Mouse (Mus musculus): ENCODE results near the gene Myadm. TPM values are rescaled to one million over a fixed set of nuclear protein-coding genes. Genes with fewer than 3 reads are reported as not detected.

The Myadm gene
- polyA plus RNA-seq, 1 experiment = 111 TPM

DNA sequence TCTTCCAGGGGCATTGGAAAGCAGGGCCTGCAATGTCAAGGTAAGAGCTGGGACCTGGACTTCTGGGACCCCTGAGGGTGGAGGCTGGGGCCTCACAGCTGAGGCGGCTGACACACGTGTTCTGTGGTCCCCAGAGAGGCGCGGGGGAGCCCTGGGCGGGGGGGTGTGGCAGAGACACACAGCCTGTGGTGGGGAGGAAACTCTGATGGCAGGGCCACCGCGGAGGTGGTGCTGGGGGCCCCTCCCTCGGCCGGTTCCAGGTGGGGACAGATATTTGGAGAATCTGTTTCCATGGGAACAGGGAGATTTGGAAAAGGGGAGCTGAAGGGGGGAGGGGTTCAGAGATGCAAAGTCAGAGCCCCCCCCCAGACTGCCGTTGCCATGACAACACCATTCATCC is 15.4 kb downstream of the Myadm start:
- TF ChIP-seq POLR2A (IDR thresholded peaks at IDR 0.05; ENCODE audit: low read depth, low read length) (no peak), CTCF (conservative IDR thresholded peaks at IDR 0.05; ENCODE audit: insufficient read depth, insufficient read length, low read depth, low read length) (no peak)
- Histone ChIP-seq H3K4me3 (ENCODE audit: insufficient read depth, low read depth, low read length) (no peak overlapping the region), H3K4me1 (ENCODE audit: control insufficient read depth, insufficient read depth, low read length) (0 out of 2 replicates have a peak, but pooled peaks cover 4% of the 10 kb centered on the region), H3K27me3 (replicated peaks; ENCODE audit: control insufficient read depth, insufficient read depth, low read length) (peaks cover 2% of the 10 kb centered on the region), H3K27ac (ENCODE audit: insufficient read depth, low read depth, low read length) (no peak overlapping the region), H3K36me3 (ENCODE audit: control insufficient read depth, insufficient read depth, low read length) (no peaks in the 10 kb centered on the region)
- 15% methylated on average over 10 of the region's 10 CpGs for WGBS
- DNase-seq = no peak

DNA sequence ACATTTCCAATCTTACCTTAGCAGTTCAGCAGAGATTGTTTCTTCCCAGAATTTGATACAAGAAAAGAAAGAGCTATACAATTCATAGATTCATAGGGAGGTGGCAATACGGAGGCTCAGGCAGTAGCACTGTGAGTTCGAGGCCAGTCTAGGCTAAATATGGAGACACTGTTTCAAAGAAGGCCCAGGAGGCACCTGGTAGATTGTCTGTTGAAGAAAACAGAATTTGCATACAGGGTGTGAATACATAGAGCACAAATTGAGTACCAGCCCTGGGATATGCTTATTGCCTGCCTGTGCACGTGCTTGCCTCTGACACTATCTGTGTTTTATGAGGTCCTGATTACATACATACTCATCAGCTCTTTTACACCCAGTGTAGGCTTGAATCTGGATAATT is 17.5 kb downstream of the Myadm start:
- no peak overlapping the region for H3K27ac ChIP-seq (ENCODE audit: insufficient read depth, low read depth, low read length)
- H3K36me3 ChIP-seq (ENCODE audit: control insufficient read depth, insufficient read depth, low read length) = no peaks in the 10 kb centered on the region
- no peak for TF ChIP-seq CTCF (conservative IDR thresholded peaks at IDR 0.05; ENCODE audit: insufficient read depth, insufficient read length, low read depth, low read length)
- no peak for TF ChIP-seq POLR2A (IDR thresholded peaks at IDR 0.05; ENCODE audit: low read depth, low read length)
- no peak overlapping the region for H3K4me3 ChIP-seq (ENCODE audit: insufficient read depth, low read depth, low read length)
- 0 out of 2 replicates have a peak, but pooled peaks cover 4% of the 10 kb centered on the region for H3K4me1 ChIP-seq (ENCODE audit: control insufficient read depth, insufficient read depth, low read length)
- 79% methylated on average over 3 of the region's 3 CpGs for WGBS
- DNase-seq = no peak
- H3K27me3 ChIP-seq (replicated peaks; ENCODE audit: control insufficient read depth, insufficient read depth, low read length) = peaks cover 2% of the 10 kb centered on the region

DNA sequence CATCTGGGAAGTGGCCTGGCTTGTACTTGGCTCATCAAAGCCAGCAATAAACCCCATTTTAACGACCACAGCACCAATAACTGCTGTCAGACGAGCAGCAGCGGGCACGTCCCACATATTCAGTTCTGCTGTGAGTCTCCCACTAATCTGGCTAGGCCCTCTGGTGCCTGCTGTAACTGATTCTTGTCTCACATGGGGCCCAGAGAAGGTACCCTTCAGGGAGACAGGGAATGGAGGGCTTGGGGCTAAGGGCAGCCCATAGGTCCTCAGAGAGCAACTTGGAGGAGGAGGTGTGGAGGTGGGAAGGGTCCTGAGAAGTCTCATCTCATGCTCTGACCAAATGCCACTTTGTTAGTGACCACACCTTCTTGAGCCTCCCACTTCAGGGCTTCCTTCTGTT is 19.8 kb downstream of the Myadm start:
- 31% methylated on average over 4 of the region's 4 CpGs for WGBS
- Histone ChIP-seq H3K4me1 (ENCODE audit: control insufficient read depth, insufficient read depth, low read length) (no peaks in the 10 kb centered on the region), H3K4me3 (ENCODE audit: insufficient read depth, low read depth, low read length) (no peak overlapping the region), H3K36me3 (ENCODE audit: control insufficient read depth, insufficient read depth, low read length) (no peaks in the 10 kb centered on the region), H3K27me3 (replicated peaks; ENCODE audit: control insufficient read depth, insufficient read depth, low read length) (peaks cover 2% of the 10 kb centered on the region), H3K27ac (ENCODE audit: insufficient read depth, low read depth, low read length) (no peak overlapping the region)
- TF ChIP-seq POLR2A (IDR thresholded peaks at IDR 0.05; ENCODE audit: low read depth, low read length) (no peak), CTCF (conservative IDR thresholded peaks at IDR 0.05; ENCODE audit: insufficient read depth, insufficient read length, low read depth, low read length) (no peak)
- DNase-seq = no peak

DNA sequence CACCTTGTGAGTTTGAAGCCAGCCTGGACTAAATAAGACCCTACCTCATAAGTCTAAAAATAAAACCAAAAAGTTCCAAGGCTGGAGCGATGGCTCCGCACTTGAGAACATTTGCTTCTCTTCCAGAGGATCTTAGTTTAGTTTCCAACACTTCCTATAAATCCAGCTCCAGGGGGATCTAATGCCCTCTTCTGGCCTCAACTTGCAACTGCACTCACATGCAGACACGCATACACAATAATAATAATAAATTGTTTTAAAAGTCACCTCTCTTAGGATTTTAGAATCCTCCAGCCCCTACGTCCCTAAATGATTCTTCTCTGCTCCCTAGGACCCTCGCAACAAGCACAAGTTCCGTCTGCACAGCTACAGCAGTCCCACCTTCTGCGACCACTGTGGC is 21.4 kb downstream of the Myadm start:
- H3K36me3 ChIP-seq (ENCODE audit: control insufficient read depth, insufficient read depth, low read length) = no peaks in the 10 kb centered on the region
- H3K4me3 ChIP-seq (ENCODE audit: insufficient read depth, low read depth, low read length) = no peak overlapping the region
- 97% methylated on average over 7 of the region's 7 CpGs for WGBS
- H3K27ac ChIP-seq (ENCODE audit: insufficient read depth, low read depth, low read length) = no peak overlapping the region
- no peaks in the 10 kb centered on the region for H3K4me1 ChIP-seq (ENCODE audit: control insufficient read depth, insufficient read depth, low read length)
- DNase-seq = no peak
- H3K27me3 ChIP-seq (replicated peaks; ENCODE audit: control insufficient read depth, insufficient read depth, low read length) = no peaks in the 10 kb centered on the region
- no peak for TF ChIP-seq POLR2A (IDR thresholded peaks at IDR 0.05; ENCODE audit: low read depth, low read length)
- TF ChIP-seq CTCF (conservative IDR thresholded peaks at IDR 0.05; ENCODE audit: insufficient read depth, insufficient read length, low read depth, low read length) = no peak

DNA sequence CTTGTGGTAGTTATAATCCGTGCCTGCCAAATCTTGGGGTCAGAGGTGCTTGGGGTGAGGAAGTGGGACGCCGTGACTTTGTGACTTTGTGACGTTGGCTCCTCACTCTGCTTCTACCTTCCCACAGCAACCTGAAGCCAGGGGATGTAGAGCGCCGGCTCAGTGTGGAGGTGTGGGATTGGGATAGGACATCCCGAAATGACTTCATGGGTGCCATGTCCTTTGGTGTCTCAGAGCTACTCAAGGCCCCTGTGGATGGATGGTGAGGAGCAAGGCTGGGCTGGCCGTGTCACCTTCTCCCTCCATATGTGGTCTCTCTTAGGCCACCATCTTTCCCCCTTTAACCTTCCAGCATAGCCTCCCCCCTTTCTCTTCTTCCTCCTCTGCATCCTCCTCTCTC is 24.7 kb downstream of the Myadm start:
- DNase-seq = no peak
- no peak for TF ChIP-seq POLR2A (IDR thresholded peaks at IDR 0.05; ENCODE audit: low read depth, low read length)
- TF ChIP-seq CTCF (conservative IDR thresholded peaks at IDR 0.05; ENCODE audit: insufficient read depth, insufficient read length, low read depth, low read length) = no peak
- Histone ChIP-seq H3K36me3 (ENCODE audit: control insufficient read depth, insufficient read depth, low read length) (no peaks in the 10 kb centered on the region), H3K27ac (ENCODE audit: insufficient read depth, low read depth, low read length) (no peak overlapping the region), H3K27me3 (replicated peaks; ENCODE audit: control insufficient read depth, insufficient read depth, low read length) (no peaks in the 10 kb centered on the region), H3K4me3 (ENCODE audit: insufficient read depth, low read depth, low read length) (no peak overlapping the region), H3K4me1 (ENCODE audit: control insufficient read depth, insufficient read depth, low read length) (no peaks in the 10 kb centered on the region)
- 78% methylated on average over 8 of the region's 8 CpGs for WGBS

DNA sequence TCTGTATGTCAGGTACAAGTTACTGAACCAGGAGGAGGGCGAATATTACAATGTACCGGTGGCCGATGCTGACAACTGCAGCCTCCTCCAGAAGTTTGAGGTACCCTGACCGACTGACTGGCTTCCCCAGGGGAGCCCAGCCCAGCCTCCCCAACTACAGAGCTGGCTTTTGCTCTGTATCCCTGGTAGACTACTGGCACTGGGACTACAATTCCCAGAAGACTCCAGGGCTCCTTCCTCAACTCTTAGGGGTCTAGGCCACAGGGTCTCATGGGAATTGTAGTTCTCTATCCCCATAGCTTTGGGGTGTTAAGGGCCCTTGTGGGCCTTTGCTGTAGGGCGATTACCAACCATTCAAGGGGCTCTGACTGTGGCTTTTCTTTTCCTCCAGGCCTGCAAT is 25.2 kb downstream of the Myadm start:
- Histone ChIP-seq H3K36me3 (ENCODE audit: control insufficient read depth, insufficient read depth, low read length) (no peaks in the 10 kb centered on the region), H3K27me3 (replicated peaks; ENCODE audit: control insufficient read depth, insufficient read depth, low read length) (no peaks in the 10 kb centered on the region), H3K4me3 (ENCODE audit: insufficient read depth, low read depth, low read length) (no peak overlapping the region), H3K27ac (ENCODE audit: insufficient read depth, low read depth, low read length) (no peak overlapping the region), H3K4me1 (ENCODE audit: control insufficient read depth, insufficient read depth, low read length) (no peaks in the 10 kb centered on the region)
- TF ChIP-seq POLR2A (IDR thresholded peaks at IDR 0.05; ENCODE audit: low read depth, low read length) (no peak), CTCF (conservative IDR thresholded peaks at IDR 0.05; ENCODE audit: insufficient read depth, insufficient read length, low read depth, low read length) (no peak)
- WGBS = 58% methylated on average over 5 of the region's 5 CpGs
- DNase-seq = no peak

DNA sequence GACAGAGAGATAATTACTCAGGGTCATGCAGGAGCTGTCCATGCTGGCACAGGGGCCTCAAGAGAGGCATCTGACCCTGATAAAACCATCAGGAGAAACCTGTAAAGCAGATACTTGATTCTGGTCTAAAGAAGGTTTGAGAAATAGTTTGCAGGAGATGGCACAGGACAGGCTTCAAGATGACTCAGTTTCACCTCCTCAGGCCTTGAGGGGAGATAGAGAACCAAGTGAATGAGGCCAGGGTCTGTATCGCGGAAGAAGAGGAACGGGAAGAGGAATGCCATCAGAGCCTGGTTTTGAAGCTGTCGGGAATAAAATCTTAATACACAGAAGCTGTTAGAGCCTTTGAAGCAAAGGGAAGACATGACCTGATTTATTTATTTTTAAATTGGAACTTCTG is 28.8 kb downstream of the Myadm start:
- Histone ChIP-seq H3K4me1 (ENCODE audit: control insufficient read depth, insufficient read depth, low read length) (no peaks in the 10 kb centered on the region), H3K27me3 (replicated peaks; ENCODE audit: control insufficient read depth, insufficient read depth, low read length) (no peaks in the 10 kb centered on the region), H3K36me3 (ENCODE audit: control insufficient read depth, insufficient read depth, low read length) (no peaks in the 10 kb centered on the region), H3K4me3 (ENCODE audit: insufficient read depth, low read depth, low read length) (no peak overlapping the region), H3K27ac (ENCODE audit: insufficient read depth, low read depth, low read length) (no peak overlapping the region)
- no peak for DNase-seq
- 50% methylated on average over 4 of the region's 4 CpGs for WGBS
- no peak for TF ChIP-seq CTCF (conservative IDR thresholded peaks at IDR 0.05; ENCODE audit: insufficient read depth, insufficient read length, low read depth, low read length)
- no peak for TF ChIP-seq POLR2A (IDR thresholded peaks at IDR 0.05; ENCODE audit: low read depth, low read length)

DNA sequence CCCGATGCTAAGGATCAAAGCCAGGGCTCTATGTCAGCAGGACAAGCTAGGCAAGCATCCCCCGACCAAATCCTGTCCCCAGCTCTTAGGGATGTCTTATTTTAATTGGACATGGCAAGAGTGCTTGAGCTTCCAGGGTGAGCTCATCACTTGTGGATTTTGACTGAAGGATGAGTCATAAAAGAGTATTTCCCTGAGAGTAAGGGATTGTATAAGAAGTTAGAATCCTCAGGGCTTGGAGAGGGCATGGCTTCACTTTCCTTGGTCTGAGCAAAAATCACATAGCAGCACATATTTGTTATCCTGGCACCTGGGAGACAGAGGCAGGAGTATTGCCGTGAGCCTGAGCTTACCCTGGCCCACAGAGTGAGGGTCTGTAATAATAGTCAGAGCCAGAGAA is 32.0 kb downstream of the Myadm start:
- Histone ChIP-seq H3K27me3 (replicated peaks; ENCODE audit: control insufficient read depth, insufficient read depth, low read length) (no peaks in the 10 kb centered on the region), H3K36me3 (ENCODE audit: control insufficient read depth, insufficient read depth, low read length) (no peaks in the 10 kb centered on the region), H3K4me1 (ENCODE audit: control insufficient read depth, insufficient read depth, low read length) (no peaks in the 10 kb centered on the region), H3K27ac (ENCODE audit: insufficient read depth, low read depth, low read length) (no peak overlapping the region), H3K4me3 (ENCODE audit: insufficient read depth, low read depth, low read length) (no peak overlapping the region)
- WGBS = 65% methylated on average over 3 of the region's 3 CpGs
- DNase-seq = no peak
- TF ChIP-seq POLR2A (IDR thresholded peaks at IDR 0.05; ENCODE audit: low read depth, low read length) (no peak), CTCF (conservative IDR thresholded peaks at IDR 0.05; ENCODE audit: insufficient read depth, insufficient read length, low read depth, low read length) (no peak)

All from kidney, adult 2 months (tissue).